Mouse (Mus musculus) mouse trophoblast stem cell (cell line): ENCODE measurements around the gene Zic4.

ENCODE experiments used
- in situ Hi-C, 2 experiments: fragments of 300-500 bp; cut with MseI, MboI; formaldehyde crosslinking; loops; 2 replicates in 1 of 2; 3 replicates in 1 of 2; pipeline ENCODE4 v1.15.1; 2025

The Zic4 gene

DNA sequence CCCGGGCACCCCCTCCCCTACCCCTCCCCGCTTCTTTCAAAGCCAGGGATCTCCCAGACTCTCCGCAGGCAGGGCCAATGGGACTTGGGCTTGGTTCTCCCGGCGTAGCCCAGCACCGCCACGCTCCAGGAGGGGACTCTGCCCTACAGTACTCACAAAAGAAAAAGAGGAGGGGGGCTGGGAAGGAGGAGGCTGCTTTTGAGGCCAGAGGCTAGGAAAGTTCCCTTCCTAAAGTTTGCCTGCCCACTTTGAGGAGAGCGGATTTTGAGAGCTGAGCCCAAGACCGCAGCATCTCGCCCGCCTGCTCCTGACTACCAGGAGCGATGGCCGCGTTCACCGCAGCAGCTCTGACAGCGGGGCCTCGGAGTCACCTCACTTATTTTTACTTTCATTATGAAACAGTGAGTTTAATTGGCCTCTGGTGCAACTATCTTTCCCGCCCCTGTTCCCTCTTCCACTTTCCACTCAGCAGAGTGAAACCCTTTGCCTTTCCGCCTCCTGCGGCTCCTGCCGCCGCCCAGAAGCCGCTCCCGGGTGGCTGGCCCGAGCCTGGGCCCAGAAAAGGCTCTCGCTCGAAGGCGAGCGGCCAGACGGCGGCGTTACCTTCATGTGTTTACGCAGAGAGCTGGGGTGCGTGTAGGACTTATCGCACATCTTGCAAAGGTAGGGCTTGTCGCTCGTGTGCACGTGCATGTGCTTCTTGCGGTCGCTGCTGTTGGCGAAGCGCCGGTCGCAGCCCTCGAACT, at the start of gene Zic4:
Gene Zic4 (plus strand): TSS at position 558 of the 746 bp plus-strand sequence.
- in situ Hi-C loops = no loop called here

DNA sequence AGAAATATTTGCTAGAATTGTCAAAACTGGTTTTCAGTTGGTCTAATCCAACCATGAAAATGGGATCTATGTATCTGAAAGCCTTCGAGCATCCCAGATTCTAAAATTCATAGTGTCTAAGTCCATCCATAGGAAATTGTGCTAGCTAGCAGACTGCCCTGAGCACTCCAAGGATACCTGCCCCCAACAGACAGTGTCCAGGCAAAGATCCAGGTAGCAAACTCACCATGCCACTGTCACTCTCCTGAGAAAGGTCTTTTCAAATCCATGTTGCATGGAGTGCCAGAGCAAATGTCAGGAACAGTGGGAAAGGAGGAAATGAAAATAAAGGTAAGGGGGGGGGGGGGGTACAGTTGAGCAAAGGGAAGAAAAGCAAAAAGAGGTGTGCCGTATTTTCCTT, 14.6 kb upstream of the Zic4 start:
- in situ Hi-C loops = no loop called here

GRCm38 (mm10) chr9:91348746-91349145, 13.5 kb upstream of the Zic4 start:
- in situ Hi-C loops = no loop called here

- in situ Hi-C loops = no loop called here
Observed at GRCm38 (mm10) chr9:91350211-91350791, 11.9 kb upstream of the Zic4 start.

DNA sequence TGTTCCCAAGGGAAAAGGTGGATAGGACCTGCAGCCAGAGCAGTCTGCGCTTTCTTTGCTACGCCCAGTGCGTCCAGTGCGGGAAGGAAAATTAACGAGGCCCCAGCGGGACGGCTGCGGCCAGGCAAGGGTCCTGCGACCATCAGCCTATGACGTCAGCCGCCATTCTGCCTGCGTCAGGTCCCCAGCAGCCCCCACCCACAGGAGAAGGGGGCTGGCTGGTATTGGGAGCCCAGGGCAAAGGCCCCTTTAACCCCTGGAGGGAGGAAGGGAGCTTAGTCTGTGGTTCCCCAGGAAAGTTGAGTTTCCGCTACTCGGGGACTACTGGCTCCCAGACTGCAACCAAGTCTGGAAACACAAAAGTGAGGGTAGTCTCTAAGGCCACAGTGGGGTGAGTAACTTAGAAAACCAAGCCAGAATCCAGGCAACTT, 11.3 kb upstream of the Zic4 start:
- in situ Hi-C loops = no loop called here

DNA sequence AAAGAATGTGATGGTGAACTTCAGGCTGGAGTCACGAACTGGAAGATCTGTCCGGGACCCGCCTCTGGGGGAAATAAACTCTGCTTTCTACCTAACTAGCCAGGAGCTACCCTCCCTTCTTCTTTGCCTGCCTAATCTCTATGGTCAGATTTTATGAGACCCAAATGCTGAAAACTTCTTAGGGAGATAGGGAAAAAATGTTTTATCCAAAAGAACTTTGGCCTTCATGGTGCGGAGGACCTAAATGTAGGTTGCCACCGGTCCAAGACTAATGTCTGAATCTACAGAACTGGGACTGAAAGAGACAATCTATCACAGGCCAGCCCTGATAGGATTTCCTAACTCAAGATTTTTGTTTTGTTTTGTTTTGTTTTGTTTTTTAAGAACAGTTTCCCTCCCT, 10.9 kb upstream of the Zic4 start:
- in situ Hi-C loops = no loop called here

GRCm38 (mm10) chr9:91351961-91352411, 10.2 kb upstream of the Zic4 start:
- in situ Hi-C loops = no loop called here

- in situ Hi-C loops = no loop called here
Observed at GRCm38 (mm10) chr9:91352786-91353185, 9.4 kb upstream of the Zic4 start.

DNA sequence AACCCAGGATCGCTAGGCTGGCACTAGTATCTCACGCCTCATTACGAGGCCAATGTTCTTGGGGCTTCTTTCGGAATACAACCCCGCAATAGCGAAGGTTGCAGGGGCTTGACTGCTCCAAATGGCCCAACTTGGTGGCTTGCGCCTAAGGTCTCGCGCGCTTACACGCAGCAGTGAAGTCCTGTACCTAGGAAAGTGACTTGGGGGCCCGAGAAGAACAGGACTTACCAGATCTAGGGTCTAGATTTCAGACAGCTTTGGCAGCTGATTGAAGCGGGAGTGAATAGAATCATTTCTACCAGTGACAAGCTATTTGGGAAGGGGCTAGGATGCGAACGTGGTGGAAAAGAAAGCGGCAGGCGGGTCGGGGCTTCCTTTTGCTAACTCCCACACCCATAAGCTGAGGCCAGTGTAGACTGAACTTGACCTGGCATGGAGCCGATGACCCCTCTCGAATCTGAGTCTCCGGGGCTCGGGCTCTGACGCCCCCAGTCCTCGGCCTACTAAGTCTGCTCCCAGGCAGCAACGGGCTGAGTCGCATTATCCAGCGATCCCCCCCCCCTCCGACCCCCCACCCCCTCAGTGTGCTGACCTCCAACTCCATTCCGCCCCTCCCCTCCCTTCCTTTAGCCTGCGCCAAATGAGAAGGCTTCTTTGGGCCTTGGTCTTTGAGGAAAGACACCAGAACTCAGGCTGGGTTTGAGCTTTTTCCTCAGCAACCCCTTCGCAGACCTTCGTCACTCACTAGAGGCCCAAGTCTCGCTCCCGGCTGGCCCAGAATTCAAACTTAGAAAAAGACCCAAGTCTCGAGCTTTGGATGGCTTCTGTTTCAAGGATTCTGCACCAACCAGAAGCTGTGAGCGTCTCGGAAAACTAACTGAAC, 8.4 kb upstream of the Zic4 start:
- in situ Hi-C loops = no loop called here

- in situ Hi-C loops = no loop called here
Observed at GRCm38 (mm10) chr9:91354434-91355269, 7.6 kb upstream of the Zic4 start.

DNA sequence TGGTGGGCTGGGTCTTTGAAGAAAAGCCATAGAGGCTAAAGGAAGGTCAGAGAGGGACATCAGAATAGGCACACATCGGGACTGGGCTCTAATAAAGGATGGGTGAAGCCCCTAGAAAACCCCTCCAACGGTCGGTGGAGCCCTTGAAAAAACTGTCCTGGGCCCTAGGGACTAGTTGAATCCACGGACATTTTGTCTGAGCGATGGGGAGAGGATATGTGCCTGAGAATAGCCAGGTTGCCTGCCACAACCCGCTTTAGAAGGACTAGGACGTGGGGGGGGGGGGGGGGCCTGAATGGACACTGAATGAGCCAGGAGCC, 7.0 kb upstream of the Zic4 start:
- in situ Hi-C loops = no loop called here

DNA sequence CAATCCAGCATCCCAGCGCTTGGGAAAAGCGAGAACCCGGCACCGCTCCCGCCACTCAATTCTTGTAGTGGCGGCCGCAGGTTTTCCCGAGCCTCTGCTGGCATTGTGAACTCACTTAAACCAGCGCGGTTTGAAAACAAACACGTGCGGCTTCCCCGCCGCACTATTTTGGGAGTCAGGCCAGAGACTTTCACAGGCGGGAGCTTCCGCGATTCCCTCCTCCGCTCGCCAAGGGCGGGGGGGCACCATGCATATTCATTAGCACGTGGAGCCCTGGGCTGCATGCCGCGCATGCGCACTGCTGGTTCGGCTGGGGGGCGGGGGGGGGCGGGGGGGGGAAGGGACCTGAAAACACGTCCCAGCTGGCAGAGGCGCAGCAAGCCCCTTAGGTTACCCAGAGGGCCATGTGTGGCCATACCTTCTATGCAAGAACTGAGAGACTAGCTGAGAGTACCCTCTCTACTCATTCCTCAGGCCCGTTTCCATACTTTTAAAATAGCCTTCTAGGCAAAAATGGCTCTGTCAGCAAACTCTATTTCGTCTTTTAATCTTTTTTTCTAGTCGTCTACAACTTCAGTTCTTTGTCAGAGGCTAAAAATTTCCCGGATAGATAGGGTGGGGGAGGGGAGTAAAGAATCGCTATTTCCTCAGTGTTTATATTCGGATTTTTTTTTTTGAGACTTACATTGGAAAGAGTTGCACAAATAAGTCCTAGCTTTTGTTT, 6.4 kb upstream of the Zic4 start:
- in situ Hi-C loops = no loop called here

- in situ Hi-C loops = no loop called here
Observed at GRCm38 (mm10) chr9:91356353-91356740, 5.9 kb upstream of the Zic4 start.

GRCm38 (mm10) chr9:91357321-91357720, 4.9 kb upstream of the Zic4 start:
- in situ Hi-C loops = no loop called here

- in situ Hi-C loops = no loop called here
Observed at GRCm38 (mm10) chr9:91358851-91359687, 3.1 kb upstream of the Zic4 start.

- in situ Hi-C loops = no loop called here
Observed at GRCm38 (mm10) chr9:91360151-91361032, 1.8 kb upstream of the Zic4 start.

GRCm38 (mm10) chr9:91361033-91361855, 969 bp upstream of the Zic4 start:
- in situ Hi-C loops = no loop called here
